Mouse (Mus musculus) midbrain, embryonic 16.5 days (tissue): ENCODE data around the gene Coro2a. TPM values are rescaled to one million over a fixed set of nuclear protein-coding genes. Genes with fewer than 3 reads are reported as not detected.

ENCODE experiments used
- ATAC-seq: fragments of 200-750 bp; cut with Nextera tagmentation; 2 replicates; pipeline ENCODE4 v1.8.0; 2017; ENCODE audit warnings: moderate TSS enrichment
- H3K27ac ChIP-seq: fragments of 300-500 bp; sonication (generic); 2 replicates; pipeline ENCODE4 v1.5.1; 2014; ENCODE audit warnings: mild to moderate bottlenecking, low read length, mixed read lengths
- H3K27me3 ChIP-seq: fragments of 300-500 bp; sonication (generic); 2 replicates; pipeline ENCODE4 v1.6.1; 2014; ENCODE audit warnings: low read depth, low read length, mixed read lengths; ENCODE audit not compliant: control insufficient read depth, insufficient read depth
- H3K36me3 ChIP-seq: fragments of 300-500 bp; sonication (generic); 2 replicates; pipeline ENCODE4 v1.6.1; 2014; ENCODE audit warnings: mild to moderate bottlenecking, low read length, moderate library complexity, mixed read lengths; ENCODE audit not compliant: control insufficient read depth, insufficient read depth
- H3K4me1 ChIP-seq: fragments of 300-500 bp; sonication (generic); 2 replicates; pipeline ENCODE4 v1.6.1; 2014; ENCODE audit warnings: mild to moderate bottlenecking, low read length, mixed read lengths; ENCODE audit not compliant: control insufficient read depth, insufficient read depth
- H3K4me2 ChIP-seq: fragments of 300-500 bp; sonication (generic); 2 replicates; pipeline ENCODE4 v1.6.1; 2014; ENCODE audit warnings: mild to moderate bottlenecking, low read length, mixed read lengths
- H3K4me3 ChIP-seq: fragments of 300-500 bp; sonication (generic); 2 replicates; pipeline ENCODE4 v1.5.1; 2014; ENCODE audit warnings: low read depth, mild to moderate bottlenecking, low read length, moderate library complexity, mixed read lengths
- H3K9ac ChIP-seq: fragments of 300-500 bp; sonication (generic); 2 replicates; pipeline ENCODE4 v1.6.1; 2014; ENCODE audit warnings: low read depth, low read length, mixed read lengths
- H3K9me3 ChIP-seq: fragments of 300-500 bp; sonication (generic); replicated peaks from 2 replicates; pipeline ENCODE4 v1.6.1; 2014; ENCODE audit warnings: mild to moderate bottlenecking, low read length, mixed read lengths; ENCODE audit not compliant: control insufficient read depth, poor library complexity, severe bottlenecking
- WGBS: fragments of 180-500 bp; shearing (Covaris S2); extraction: QIAGEN DNeasy Blood & Tissue Kit; methylation state at CpG from one replicate; pipeline ENCODE4 v1.1.7; 2014; 5-methylcytosine and 5-hydroxymethylcytosine counted together
- polyA plus RNA-seq: library from polyadenylated mRNA; unstranded; fragments of >200 nt; fragmentation: Nextera tagmentation; extraction: Ambion mirVana; gene quantifications from 2 replicates; pipeline ENCODE4 v1.2.1, GENCODE M21; 2015

Coro2a gene
- polyA plus RNA-seq, 1 experiment from 2014 or later: 8.2 TPM

DNA sequence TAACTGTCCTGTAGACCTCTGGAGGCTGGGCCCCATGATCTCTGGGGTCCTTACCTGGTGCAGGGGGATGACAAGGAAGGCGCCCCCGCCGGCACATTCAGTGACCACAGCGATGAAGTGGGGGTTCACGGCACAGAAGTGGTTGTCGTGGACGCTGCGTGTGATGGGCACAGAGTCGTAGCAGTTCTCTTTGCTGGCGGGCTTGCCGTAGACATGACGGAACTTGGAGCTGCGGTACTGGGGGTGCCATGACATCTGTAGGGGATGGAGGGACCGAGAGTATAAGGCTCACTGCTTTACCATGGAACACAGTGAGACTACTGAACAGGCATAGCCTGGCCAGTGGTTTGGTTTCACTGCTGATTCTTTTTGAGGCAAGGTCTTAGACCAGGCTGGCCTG lies 39.2 kb downstream of the Coro2a start:
- H3K27me3 ChIP-seq: no peaks in the 10 kb centered on the region
- no peak for ATAC-seq
- H3K4me3 ChIP-seq: no peak overlapping the region
- no peak overlapping the region for H3K9ac ChIP-seq
- H3K4me1 ChIP-seq: no peaks in the 10 kb centered on the region
- no peak overlapping the region for H3K4me2 ChIP-seq
- 0 out of 2 replicates have a peak, but pooled peaks cover 3% of the 10 kb centered on the region for H3K36me3 ChIP-seq
- H3K27ac ChIP-seq: no peak overlapping the region
- 97% methylated on average over 14 of the region's 14 CpGs for WGBS
- no peaks in the 10 kb centered on the region for H3K9me3 ChIP-seq

DNA sequence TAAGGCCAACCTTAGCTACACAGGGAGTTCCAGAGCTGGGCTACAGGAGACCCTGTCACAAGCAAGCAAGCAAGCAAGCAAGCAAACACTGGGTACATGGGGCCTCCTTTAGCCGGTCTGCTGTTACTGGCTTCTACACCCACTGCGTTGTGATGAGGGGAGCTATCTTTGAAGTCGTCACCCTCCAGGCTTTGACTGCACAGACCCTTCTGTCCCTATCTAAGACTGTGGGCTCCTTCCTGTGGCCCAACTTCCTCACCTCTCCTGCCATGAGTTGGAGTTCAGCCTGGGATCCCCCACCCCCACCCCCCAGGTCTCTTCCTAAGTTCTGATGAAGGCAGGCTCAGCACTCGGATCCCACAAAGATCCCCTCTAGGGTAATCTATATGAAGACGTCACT lies 40.0 kb downstream of the Coro2a start:
- H3K9me3 ChIP-seq: no peaks in the 10 kb centered on the region
- H3K36me3 ChIP-seq: 0 out of 2 replicates have a peak, but pooled peaks cover 3% of the 10 kb centered on the region
- 72% methylated on average over 5 of the region's 5 CpGs for WGBS
- no peak overlapping the region for H3K4me2 ChIP-seq
- H3K9ac ChIP-seq: no peak overlapping the region
- H3K4me1 ChIP-seq: no peaks in the 10 kb centered on the region
- no peaks in the 10 kb centered on the region for H3K27me3 ChIP-seq
- no peak overlapping the region for H3K27ac ChIP-seq
- ATAC-seq: no peak
- H3K4me3 ChIP-seq: no peak overlapping the region

DNA sequence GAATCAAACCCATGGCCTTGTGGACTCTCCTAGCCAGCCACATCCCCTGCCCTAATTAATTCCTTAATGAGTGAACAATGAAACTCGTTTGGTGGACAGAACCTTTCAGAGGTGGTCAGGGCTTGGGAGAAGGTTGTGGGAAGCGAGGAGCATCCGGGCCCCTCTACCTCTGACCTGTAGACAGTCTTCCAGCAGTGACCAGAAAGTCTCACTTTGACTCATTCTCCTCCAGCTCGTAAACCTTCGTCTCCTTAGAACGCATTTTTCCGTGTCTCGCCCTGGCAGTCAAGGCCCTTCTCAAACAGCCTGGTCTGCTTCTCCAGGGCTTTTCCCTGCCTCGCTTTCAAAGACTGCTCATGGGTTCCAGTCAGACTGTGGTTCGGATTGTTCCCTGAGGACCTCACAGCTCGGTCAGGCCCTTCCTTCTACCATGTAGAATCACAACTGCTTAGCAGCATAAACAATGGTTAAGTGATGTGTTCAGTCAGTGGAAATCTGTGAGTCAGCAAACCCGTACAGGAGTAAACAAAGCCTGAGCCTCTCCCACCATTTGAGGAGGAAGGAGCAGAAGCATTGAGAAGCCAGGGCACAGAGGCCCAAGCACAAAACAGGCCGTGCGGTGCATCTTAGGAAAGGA lies 41.8 kb downstream of the Coro2a start:
- Histone ChIP-seq H3K4me2 (no peak overlapping the region), H3K9ac (no peak overlapping the region), H3K27ac (no peak overlapping the region), H3K9me3 (no peaks in the 10 kb centered on the region), H3K4me1 (no peaks in the 10 kb centered on the region), H3K4me3 (no peak overlapping the region), H3K36me3 (0 out of 2 replicates have a peak, but pooled peaks cover 3% of the 10 kb centered on the region), H3K27me3 (no peaks in the 10 kb centered on the region)
- 80% methylated on average over 14 of the region's 14 CpGs for WGBS
- no peak for ATAC-seq

DNA sequence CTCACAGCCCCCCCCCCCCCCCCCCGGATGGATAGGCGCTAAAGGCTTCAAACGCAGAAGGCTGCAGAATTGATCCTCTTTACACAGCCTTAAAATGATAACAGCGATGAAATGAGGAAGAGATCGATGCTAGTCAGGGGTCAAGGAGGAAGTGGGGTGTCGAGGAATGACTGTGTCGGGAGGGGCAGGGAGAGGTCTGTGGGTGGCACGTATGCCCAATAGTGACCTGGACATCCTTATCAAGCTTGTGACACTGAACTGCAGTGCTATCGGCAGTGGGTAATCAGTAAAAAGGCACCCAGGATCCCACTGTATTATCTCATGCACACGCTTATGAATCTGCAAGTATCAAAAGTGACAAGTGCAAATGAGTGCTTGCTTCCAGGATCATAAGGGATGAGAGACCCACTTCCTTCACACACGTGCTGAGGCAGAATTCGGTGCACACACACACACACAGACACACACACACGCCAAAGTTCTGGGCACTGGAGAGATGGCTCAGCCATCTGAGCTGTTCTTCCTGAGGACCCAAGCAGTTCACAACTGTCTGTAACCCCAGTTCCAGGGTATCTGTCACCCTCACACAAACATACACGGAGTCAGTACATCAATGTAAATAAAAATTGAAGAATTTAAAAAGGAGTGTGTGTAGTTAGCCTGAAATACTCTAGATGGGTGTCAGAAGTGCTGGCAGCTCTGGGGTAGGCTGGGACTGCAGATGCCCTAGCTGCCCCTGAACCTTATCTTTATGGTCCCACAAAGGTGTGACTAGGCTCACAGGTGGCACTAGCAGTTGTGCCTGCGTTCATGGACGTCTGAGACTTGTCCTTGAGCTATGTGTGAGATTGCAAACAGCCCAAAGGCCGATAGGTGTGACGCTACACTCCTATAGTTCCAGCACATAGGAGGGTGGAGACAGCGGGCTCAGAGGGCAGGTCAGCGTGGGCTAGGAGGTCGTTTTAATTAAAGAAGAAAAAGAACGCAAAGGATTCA lies 43.0 kb downstream of the Coro2a start:
- Histone ChIP-seq H3K9me3 (no peaks in the 10 kb centered on the region), H3K4me2 (no peak overlapping the region), H3K4me3 (no peak overlapping the region), H3K9ac (no peak overlapping the region), H3K36me3 (0 out of 2 replicates have a peak, but pooled peaks cover 3% of the 10 kb centered on the region), H3K27me3 (no peaks in the 10 kb centered on the region), H3K27ac (no peak overlapping the region), H3K4me1 (no peaks in the 10 kb centered on the region)
- no peak for ATAC-seq
- WGBS: 76% methylated on average over 22 of the region's 22 CpGs

DNA sequence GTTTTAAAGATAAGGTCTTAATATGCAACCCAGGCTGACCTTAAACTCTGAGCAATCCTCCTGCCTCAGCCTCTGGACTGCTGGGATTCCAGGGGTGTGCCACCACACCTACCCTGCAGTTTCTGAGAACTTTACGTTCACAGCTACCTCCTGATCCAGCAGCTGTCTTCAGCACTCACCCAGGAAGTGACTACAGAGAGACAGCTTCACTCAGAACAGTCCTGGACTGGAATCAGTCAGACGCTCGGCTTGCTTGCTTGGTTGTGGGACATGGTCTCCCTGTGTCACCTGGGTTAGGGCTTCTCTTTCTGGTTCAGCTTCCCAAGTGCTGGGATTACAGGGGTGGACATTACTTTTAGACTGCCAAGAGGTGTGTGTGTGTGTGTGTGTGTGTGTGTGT lies 45.1 kb downstream of the Coro2a start:
- H3K4me3 ChIP-seq: no peak overlapping the region
- no peak overlapping the region for H3K27ac ChIP-seq
- 0 out of 2 replicates have a peak, but pooled peaks cover 3% of the 10 kb centered on the region for H3K36me3 ChIP-seq
- no peaks in the 10 kb centered on the region for H3K9me3 ChIP-seq
- no peaks in the 10 kb centered on the region for H3K4me1 ChIP-seq
- no peak for ATAC-seq
- 79% methylated on average over 3 of the region's 3 CpGs for WGBS
- no peaks in the 10 kb centered on the region for H3K27me3 ChIP-seq
- H3K4me2 ChIP-seq: no peak overlapping the region
- no peak overlapping the region for H3K9ac ChIP-seq

DNA sequence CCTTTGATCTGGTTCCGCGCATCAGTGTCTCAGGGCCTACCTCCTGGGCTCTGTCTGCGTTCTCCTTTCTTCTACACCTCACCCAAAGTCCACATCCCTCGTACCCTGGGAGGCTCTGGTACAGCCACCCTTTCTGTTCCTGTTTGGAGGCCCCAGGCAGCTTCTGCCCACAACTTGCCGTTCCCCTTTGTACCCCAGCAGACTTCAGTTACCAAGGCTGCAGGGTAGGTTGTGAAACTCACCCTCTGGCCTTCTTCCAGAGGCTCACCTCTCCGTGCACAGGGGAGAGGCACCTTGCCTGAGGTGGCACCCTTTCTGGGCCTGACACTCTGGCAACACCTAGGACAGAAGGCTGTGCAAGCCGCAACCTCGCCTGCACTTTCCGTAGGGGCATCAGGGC lies 46.2 kb downstream of the Coro2a start:
- Histone ChIP-seq H3K4me1 (no peaks in the 10 kb centered on the region), H3K27ac (no peak overlapping the region), H3K36me3 (0 out of 2 replicates have a peak, but pooled peaks cover 3% of the 10 kb centered on the region), H3K9ac (no peak overlapping the region), H3K9me3 (no peaks in the 10 kb centered on the region), H3K4me2 (no peak overlapping the region), H3K27me3 (no peaks in the 10 kb centered on the region), H3K4me3 (no peak overlapping the region)
- no peak for ATAC-seq
- 84% methylated on average over 9 of the region's 9 CpGs for WGBS

DNA sequence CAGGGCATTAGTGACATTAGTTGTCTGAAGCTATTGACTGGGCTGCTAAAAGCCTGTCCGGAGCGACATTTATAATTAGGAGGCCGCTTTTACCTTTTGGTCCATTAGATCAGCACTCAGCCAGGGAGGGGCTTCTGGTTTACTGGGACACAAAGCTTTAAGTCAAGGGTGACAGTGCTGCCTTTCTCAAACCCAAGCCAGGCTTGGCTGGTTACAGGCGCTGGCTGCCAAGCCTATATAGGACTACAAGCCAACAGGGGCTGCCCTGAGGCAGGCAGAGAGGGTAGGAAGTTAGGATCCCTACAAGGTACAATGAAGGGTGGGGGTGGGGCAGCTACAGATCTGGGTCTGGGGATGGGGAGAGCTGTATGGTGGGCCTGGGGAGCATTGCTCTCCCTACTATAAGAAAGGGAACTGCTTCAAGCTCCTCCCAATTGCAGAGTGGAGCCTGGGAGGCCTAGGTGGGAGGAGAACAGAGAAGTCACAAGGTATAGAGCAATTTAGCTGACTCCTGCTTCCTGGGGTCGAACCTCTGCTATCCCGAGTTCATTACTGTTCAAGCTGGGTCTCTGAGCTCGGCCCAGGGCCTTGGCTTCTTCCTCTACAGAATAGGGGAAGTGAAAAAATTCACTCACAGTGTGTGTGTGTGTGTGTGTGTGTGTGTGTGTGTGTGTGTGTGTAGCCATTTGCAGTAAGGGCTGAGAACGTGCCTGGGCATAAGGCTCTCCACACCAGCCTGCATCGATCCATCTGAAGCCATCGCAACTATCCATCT lies 47.5 kb downstream of the Coro2a start:
- Histone ChIP-seq H3K9me3 (no peaks in the 10 kb centered on the region), H3K27ac (no peak overlapping the region), H3K4me3 (no peak overlapping the region), H3K27me3 (no peaks in the 10 kb centered on the region), H3K36me3 (no peaks in the 10 kb centered on the region), H3K4me1 (no peaks in the 10 kb centered on the region), H3K4me2 (no peak overlapping the region), H3K9ac (no peak overlapping the region)
- no peak for ATAC-seq
- 79% methylated on average over 10 of the region's 10 CpGs for WGBS

DNA sequence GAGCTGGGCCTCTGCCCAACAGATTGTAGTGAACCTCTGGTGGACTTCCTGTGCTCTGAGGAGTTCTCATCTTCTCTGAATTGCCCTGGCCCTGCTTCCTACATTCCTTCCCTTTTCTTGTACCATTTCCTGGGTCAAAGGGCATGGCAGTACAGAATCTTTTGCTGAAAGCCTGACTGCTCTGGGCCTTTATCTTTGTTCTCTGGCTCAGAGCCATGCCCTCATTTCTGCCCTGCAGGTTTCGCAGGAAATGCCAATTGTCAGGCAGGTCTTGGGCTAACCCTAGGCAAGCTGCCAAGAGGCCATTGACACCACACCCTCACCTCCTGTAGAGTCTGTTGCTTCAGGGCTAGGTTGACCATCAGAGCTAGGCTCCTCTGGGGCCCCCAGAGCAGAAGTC lies 48.1 kb downstream of the Coro2a start:
- no peak overlapping the region for H3K9ac ChIP-seq
- ATAC-seq: no peak
- H3K27ac ChIP-seq: no peak overlapping the region
- H3K4me3 ChIP-seq: no peak overlapping the region
- 67% methylated on average over 1 of the region's 1 CpGs for WGBS
- no peaks in the 10 kb centered on the region for H3K9me3 ChIP-seq
- no peak overlapping the region for H3K4me2 ChIP-seq
- H3K4me1 ChIP-seq: no peaks in the 10 kb centered on the region
- H3K36me3 ChIP-seq: no peaks in the 10 kb centered on the region
- H3K27me3 ChIP-seq: no peaks in the 10 kb centered on the region
